Mouse (Mus musculus) CH12.LX (cell line): ENCODE data around the gene Tbc1d22a.

Experiments
- CTCF ChIP-seq, 2 experiments: IDR thresholded peaks in 1 of 2; conservative IDR thresholded peaks in 1 of 2; 2 replicates each; pipeline ENCODE4 v1.5.1; 2011 to 2012; ENCODE audit warnings: low read depth in 2 of 2, low read length in 2 of 2, improper control_type of control experiment in 1 of 2, inconsistent platforms in 1 of 2, mild to moderate bottlenecking in 1 of 2, moderate library complexity in 1 of 2
- EP300 ChIP-seq: IDR thresholded peaks from 2 replicates; pipeline ENCODE4 v1.6.1; 2011; ENCODE audit warnings: low read length, improper control_type of control experiment
- ETS1 ChIP-seq: conservative IDR thresholded peaks from 2 replicates; pipeline ENCODE4 v1.6.1; 2012; ENCODE audit warnings: low read depth, mild to moderate bottlenecking, inconsistent platforms, low read length, improper control_type of control experiment, moderate library complexity
- GABPA ChIP-seq: IDR thresholded peaks from 2 replicates; pipeline ENCODE4 v1.6.1; 2012; ENCODE audit warnings: low read depth, low read length, improper control_type of control experiment, inconsistent platforms; ENCODE audit not compliant: insufficient replicate concordance
- MYC ChIP-seq: IDR thresholded peaks from 2 replicates; pipeline ENCODE4 v1.6.1; 2011; ENCODE audit warnings: low read depth, mild to moderate bottlenecking, improper control_type of control experiment, low read length
- POLR2A ChIP-seq: IDR thresholded peaks from 2 replicates; pipeline ENCODE4 v1.6.1; 2011; ENCODE audit warnings: low read depth, mild to moderate bottlenecking, improper control_type of control experiment, low read length
- SIN3A ChIP-seq: IDR thresholded peaks from 2 replicates; pipeline ENCODE4 v1.6.1; 2012; ENCODE audit warnings: low read length, improper control_type of control experiment, inconsistent platforms
- SMC3 ChIP-seq: IDR thresholded peaks from 2 replicates; pipeline ENCODE4 v1.6.1; 2011; ENCODE audit warnings: low read depth, low read length, improper control_type of control experiment
- ZMIZ1 ChIP-seq: IDR thresholded peaks from 2 replicates; pipeline ENCODE4 v1.6.1; 2012; ENCODE audit warnings: low read depth, mild to moderate bottlenecking, inconsistent platforms, low read length, improper control_type of control experiment

DNA sequence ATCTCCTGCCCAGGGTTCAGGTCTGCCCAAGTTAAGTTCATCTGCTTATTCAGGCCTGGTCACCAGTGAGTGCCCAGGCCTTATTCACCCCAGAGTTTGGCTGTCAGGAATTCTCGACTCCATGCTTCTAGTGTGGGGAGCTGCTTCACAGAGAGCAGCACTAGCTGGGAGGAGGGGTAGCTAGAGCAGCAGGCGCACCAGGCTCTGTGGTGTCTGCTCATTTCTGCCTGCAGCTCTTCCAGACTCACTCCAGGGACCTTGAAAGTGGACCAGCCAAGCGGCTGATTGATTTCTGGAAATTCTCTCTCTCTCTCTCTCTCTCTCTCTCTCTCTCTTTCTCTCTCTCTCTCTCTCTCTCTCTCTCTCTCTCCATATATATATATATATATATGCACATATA lies 146.1 kb downstream of the Tbc1d22a start:
- no peak for TF ChIP-seq CTCF (conservative IDR thresholded peaks at IDR 0.05 in 1 of 2, IDR thresholded peaks at IDR 0.05 in 1 of 2; ENCODE audit: low read depth in 2 of 2, low read length in 2 of 2)
- no peak for TF ChIP-seq SIN3A
- TF ChIP-seq GABPA: no peak
- no peak for TF ChIP-seq ZMIZ1
- no peak for TF ChIP-seq MYC
- TF ChIP-seq EP300: no peak
- no peak for TF ChIP-seq POLR2A
- TF ChIP-seq SMC3: no peak
- no peak for TF ChIP-seq ETS1
